Mouse (Mus musculus) cerebellum, adult 2 months (tissue): ENCODE measurements around the gene Rsl1d1.
"Not testable (repeated sequence)": the region's sequence is repeated elsewhere in the genome, so short reads cannot be mapped to it uniquely, and the experiment has no call there.

Source experiments
- CTCF ChIP-seq: fragments of 200-500 bp; IDR thresholded peaks from 2 replicates; pipeline ENCODE4 v1.5.1; 2011; ENCODE audit warnings: low read depth, mild to moderate bottlenecking, control low read depth, low read length, moderate library complexity, borderline replicate concordance; ENCODE audit not compliant: insufficient read depth
- POLR2A ChIP-seq: fragments of 200-500 bp; IDR thresholded peaks from 2 replicates; pipeline ENCODE4 v1.6.1; 2011; ENCODE audit warnings: low read length, control low read depth, borderline replicate concordance; ENCODE audit not compliant: insufficient read depth

GRCm38 (mm10) chr16:11157721-11158120, 45.4 kb downstream of the Rsl1d1 start:
- not testable (repeated sequence) for TF ChIP-seq POLR2A, CTCF
